Mouse (Mus musculus) intestine, embryonic 16.5 days (tissue): ENCODE measurements at regions not wholly inside any gene's neighbourhood (a gene's known extent, or its start where the extent isn't known, plus 50 kb on each side); places are given as distances from the start of the nearest gene placed in this dataset.
"Not testable (repeated sequence)": the region's sequence is repeated elsewhere in the genome, so short reads cannot be mapped to it uniquely, and the experiment has no call there.

Experiments used
- ATAC-seq: fragments of 200-750 bp; cut with Nextera tagmentation; 2 replicates; pipeline ENCODE4 v1.8.0; 2017; ENCODE audit warnings: moderate TSS enrichment, moderate library complexity
- H3K27ac ChIP-seq: fragments of 300-500 bp; sonication (generic); 2 replicates; pipeline ENCODE4 v1.5.1; 2014; ENCODE audit warnings: mild to moderate bottlenecking, low read length
- H3K27me3 ChIP-seq: fragments of 300-500 bp; sonication (generic); replicated peaks from 2 replicates; pipeline ENCODE4 v1.6.1; 2014; ENCODE audit warnings: low read length, control low read depth, mixed read lengths; ENCODE audit not compliant: control insufficient read depth, insufficient read depth
- H3K36me3 ChIP-seq: fragments of 300-500 bp; sonication (generic); 2 replicates; pipeline ENCODE4 v1.6.1; 2014; ENCODE audit warnings: low read length, control low read depth; ENCODE audit not compliant: control insufficient read depth, insufficient read depth
- H3K4me1 ChIP-seq: fragments of 300-500 bp; sonication (generic); 2 replicates; pipeline ENCODE4 v1.6.1; 2014; ENCODE audit warnings: low read length, control low read depth, mixed read lengths; ENCODE audit not compliant: control insufficient read depth, insufficient read depth
- H3K4me2 ChIP-seq: fragments of 300-500 bp; sonication (generic); 2 replicates; pipeline ENCODE4 v1.6.1; 2014; ENCODE audit warnings: low read depth, low read length, control low read depth
- H3K4me3 ChIP-seq: fragments of 300-500 bp; sonication (generic); 2 replicates; pipeline ENCODE4 v1.5.1; 2014; ENCODE audit warnings: mild to moderate bottlenecking, low read length
- H3K9ac ChIP-seq: fragments of 300-500 bp; sonication (generic); 2 replicates; pipeline ENCODE4 v1.6.1; 2014; ENCODE audit warnings: low read depth, low read length
- H3K9me3 ChIP-seq: fragments of 300-500 bp; sonication (generic); 2 replicates; pipeline ENCODE4 v1.6.1; 2016; ENCODE audit warnings: low read length, control low read depth; ENCODE audit not compliant: control insufficient read depth
- WGBS: fragments of 180-500 bp; shearing (Covaris S2); extraction: QIAGEN DNeasy Blood & Tissue Kit; methylation state at CpG from one replicate; pipeline ENCODE4 v1.1.7; 2014; 5-methylcytosine and 5-hydroxymethylcytosine counted together

GRCm38 (mm10) chr8:113513886-113514730, 121.3 kb upstream of the Mon1b start:
- ATAC-seq: peak; percentile 89
- 44% methylated on average over 14 of the region's 14 CpGs for WGBS
- Histone ChIP-seq H3K27me3 (no peaks in the 10 kb centered on the region), H3K4me1 (0 out of 2 replicates have a peak, but pooled peaks cover 4% of the 10 kb centered on the region), H3K9ac (no peak overlapping the region), H3K4me2 (no peak overlapping the region), H3K9me3 (no peaks in the 10 kb centered on the region), H3K4me3 (no peak overlapping the region), H3K27ac (no peak overlapping the region), H3K36me3 (no peaks in the 10 kb centered on the region)

GRCm38 (mm10) chr8:113514731-113515375, 120.5 kb upstream of the Mon1b start:
- WGBS: 72% methylated on average over 4 of the region's 4 CpGs
- ATAC-seq, H3K9ac ChIP-seq, H3K36me3 ChIP-seq, H3K4me1 ChIP-seq, H3K4me2 ChIP-seq, H3K9me3 ChIP-seq, H3K4me3 ChIP-seq, H3K27ac ChIP-seq, H3K27me3 ChIP-seq: not testable (repeated sequence)

- no peak overlapping the region for H3K9ac ChIP-seq
- 0 out of 2 replicates have a peak, but pooled peaks cover 4% of the 10 kb centered on the region for H3K4me1 ChIP-seq
- WGBS: 76% methylated on average over 7 of the region's 7 CpGs
- ATAC-seq: no peak
- H3K36me3 ChIP-seq: no peaks in the 10 kb centered on the region
- no peaks in the 10 kb centered on the region for H3K27me3 ChIP-seq
- no peak overlapping the region for H3K4me2 ChIP-seq
- H3K4me3 ChIP-seq: no peak overlapping the region
- no peak overlapping the region for H3K27ac ChIP-seq
- no peaks in the 10 kb centered on the region for H3K9me3 ChIP-seq
These were observed 119.2 kb upstream of the Mon1b start for GRCm38 (mm10) chr8:113516176-113516575.

GRCm38 (mm10) chr8:113517912-113518311, 117.5 kb upstream of the Mon1b start:
- H3K27ac ChIP-seq: no peak overlapping the region
- H3K36me3 ChIP-seq: no peaks in the 10 kb centered on the region
- no peak overlapping the region for H3K4me2 ChIP-seq
- H3K9me3 ChIP-seq: no peaks in the 10 kb centered on the region
- ATAC-seq: no peak
- H3K9ac ChIP-seq: no peak overlapping the region
- 0 out of 2 replicates have a peak, but pooled peaks cover 4% of the 10 kb centered on the region for H3K4me1 ChIP-seq
- H3K4me3 ChIP-seq: no peak overlapping the region
- 80% methylated on average over 1 of the region's 1 CpGs for WGBS
- no peaks in the 10 kb centered on the region for H3K27me3 ChIP-seq

GRCm38 (mm10) chr8:113523561-113523960, 111.8 kb upstream of the Mon1b start:
- H3K36me3 ChIP-seq: no peaks in the 10 kb centered on the region
- H3K4me1 ChIP-seq: no peaks in the 10 kb centered on the region
- ATAC-seq: no peak
- WGBS: 46% methylated on average over 1 of the region's 1 CpGs
- no peaks in the 10 kb centered on the region for H3K27me3 ChIP-seq
- H3K27ac ChIP-seq: no peak overlapping the region
- H3K4me3 ChIP-seq: no peak overlapping the region
- no peak overlapping the region for H3K9ac ChIP-seq
- no peaks in the 10 kb centered on the region for H3K9me3 ChIP-seq
- H3K4me2 ChIP-seq: no peak overlapping the region

GRCm38 (mm10) chr8:113531116-113531665, 104.2 kb upstream of the Mon1b start:
- 55% methylated on average over 10 of the region's 10 CpGs for WGBS
- H3K9me3 ChIP-seq: no peaks in the 10 kb centered on the region
- no peak overlapping the region for H3K4me2 ChIP-seq
- ATAC-seq: 0 out of 2 replicates have a peak, but pooled peaks have one; percentile 21
- H3K27me3 ChIP-seq: no peaks in the 10 kb centered on the region
- H3K4me3 ChIP-seq: no peak overlapping the region
- H3K27ac ChIP-seq: no peak overlapping the region
- H3K36me3 ChIP-seq: no peaks in the 10 kb centered on the region
- no peaks in the 10 kb centered on the region for H3K4me1 ChIP-seq
- H3K9ac ChIP-seq: no peak overlapping the region

GRCm38 (mm10) chr8:113532881-113533280, 102.5 kb upstream of the Mon1b start:
- Histone ChIP-seq H3K36me3 (no peaks in the 10 kb centered on the region), H3K4me2 (no peak overlapping the region), H3K9me3 (no peaks in the 10 kb centered on the region), H3K27me3 (no peaks in the 10 kb centered on the region), H3K27ac (no peak overlapping the region), H3K9ac (no peak overlapping the region), H3K4me1 (no peaks in the 10 kb centered on the region), H3K4me3 (no peak overlapping the region)
- ATAC-seq: no peak
- WGBS: 59% methylated on average over 4 of the region's 4 CpGs

- H3K4me1 ChIP-seq: no peaks in the 10 kb centered on the region
- no peak for ATAC-seq
- H3K27ac ChIP-seq: no peak overlapping the region
- 82% methylated on average over 6 of the region's 6 CpGs for WGBS
- no peaks in the 10 kb centered on the region for H3K9me3 ChIP-seq
- H3K27me3 ChIP-seq: no peaks in the 10 kb centered on the region
- no peak overlapping the region for H3K4me3 ChIP-seq
- H3K36me3 ChIP-seq: no peaks in the 10 kb centered on the region
- no peak overlapping the region for H3K9ac ChIP-seq
- no peak overlapping the region for H3K4me2 ChIP-seq
These were observed 94.0 kb upstream of the Mon1b start for GRCm38 (mm10) chr8:113541437-113541836.

GRCm38 (mm10) chr8:113542082-113542481, 93.3 kb upstream of the Mon1b start:
- Histone ChIP-seq H3K27me3 (no peaks in the 10 kb centered on the region), H3K9me3 (no peaks in the 10 kb centered on the region), H3K9ac (no peak overlapping the region), H3K27ac (no peak overlapping the region), H3K4me3 (no peak overlapping the region), H3K36me3 (no peaks in the 10 kb centered on the region), H3K4me1 (no peaks in the 10 kb centered on the region), H3K4me2 (no peak overlapping the region)
- ATAC-seq: 0 out of 2 replicates have a peak, but pooled peaks have one; percentile 40
- 57% methylated on average over 3 of the region's 3 CpGs for WGBS
